Mouse (Mus musculus) regulatory T cell (primary cell): Measurements from ENCODE around the gene Zfand4.
"Not testable (repeated sequence)": the region's sequence is repeated elsewhere in the genome, so short reads cannot be mapped to it uniquely, and the experiment has no call there.

ENCODE experiments used
- in situ Hi-C: fragments of 300-600 bp; cut with MboI, MseI; formaldehyde crosslinking; loops from one replicate; pipeline ENCODE4 v1.15.1; 2025; ENCODE audit warnings: high pct_unique_total_duplicates

Gene Zfand4

DNA sequence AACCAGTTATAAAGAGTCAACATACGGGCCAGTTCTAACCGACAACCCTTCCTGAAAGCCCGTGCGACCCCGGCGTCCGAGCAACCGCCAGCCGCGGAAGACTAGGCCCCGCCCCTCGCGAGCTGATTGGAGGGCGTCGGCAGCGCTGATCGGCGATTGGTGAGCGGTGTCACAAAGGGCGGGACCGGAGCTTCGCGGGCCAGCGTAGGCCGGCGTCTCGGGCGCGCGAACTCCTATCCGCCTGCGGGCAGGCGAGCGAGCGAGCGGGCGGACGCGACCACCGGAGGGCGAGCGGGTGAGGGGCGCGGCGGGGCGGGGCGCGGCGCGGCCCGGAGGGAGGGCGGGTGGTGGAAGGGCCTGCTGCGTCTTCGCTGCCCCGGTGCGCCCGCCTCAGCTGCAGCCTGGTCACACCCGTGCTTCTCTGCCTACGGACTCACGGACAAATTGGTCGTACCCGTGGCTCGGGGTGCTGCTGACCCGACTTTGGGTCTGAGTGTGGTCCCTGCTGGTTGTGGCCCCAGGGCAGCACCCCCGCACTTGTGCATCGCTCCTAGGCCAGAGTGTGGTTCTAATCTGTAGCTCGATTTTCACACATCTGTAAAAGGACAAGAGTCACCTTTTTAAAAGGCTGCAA lies at the start of gene Zfand4:
TSS of gene Zfand4 (plus strand) at position 205 of the 634 bp plus-strand sequence.
- in situ Hi-C loops = no loop called here

- in situ Hi-C loops = no loop called here
These were observed 36.3 kb upstream of the Zfand4 start for GRCm38 (mm10) chr6:116227767-116228166.

DNA sequence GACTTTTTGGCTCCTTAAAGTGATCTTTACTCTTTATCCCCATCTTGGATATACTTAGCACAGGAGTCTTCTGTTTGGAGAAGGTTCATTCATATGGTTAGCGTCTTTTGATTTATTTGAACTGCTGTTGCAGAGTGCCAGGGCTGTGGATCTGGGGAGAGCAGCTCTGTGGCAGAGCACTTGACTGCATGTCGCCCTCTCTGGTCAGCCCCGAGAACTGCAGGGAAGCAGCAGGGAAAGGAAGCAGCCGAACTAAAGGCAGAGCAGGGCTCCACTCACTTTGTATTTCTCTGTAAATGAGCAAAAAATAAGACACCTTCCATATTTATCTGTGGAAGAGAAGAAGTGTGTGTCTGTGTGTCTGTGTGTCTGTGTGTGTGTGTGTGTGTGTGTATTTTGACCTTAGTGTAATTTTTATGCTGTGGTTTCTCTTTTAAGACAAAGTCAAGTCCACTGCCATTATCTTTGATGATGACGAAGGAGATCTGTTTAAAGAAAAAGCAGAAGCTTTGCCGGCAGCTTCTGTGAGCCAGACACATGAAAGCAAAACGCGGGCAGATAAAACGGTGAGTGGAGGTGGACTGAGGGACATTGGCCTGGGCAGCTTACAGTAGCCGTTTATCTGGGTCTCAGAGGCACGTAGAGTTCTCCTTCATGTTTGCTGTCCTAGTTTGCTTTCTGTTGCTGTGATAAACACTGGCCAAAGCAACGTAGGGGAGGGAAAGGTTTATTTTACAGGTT lies 35.1 kb upstream of the Zfand4 start:
- in situ Hi-C loops = no loop called here

DNA sequence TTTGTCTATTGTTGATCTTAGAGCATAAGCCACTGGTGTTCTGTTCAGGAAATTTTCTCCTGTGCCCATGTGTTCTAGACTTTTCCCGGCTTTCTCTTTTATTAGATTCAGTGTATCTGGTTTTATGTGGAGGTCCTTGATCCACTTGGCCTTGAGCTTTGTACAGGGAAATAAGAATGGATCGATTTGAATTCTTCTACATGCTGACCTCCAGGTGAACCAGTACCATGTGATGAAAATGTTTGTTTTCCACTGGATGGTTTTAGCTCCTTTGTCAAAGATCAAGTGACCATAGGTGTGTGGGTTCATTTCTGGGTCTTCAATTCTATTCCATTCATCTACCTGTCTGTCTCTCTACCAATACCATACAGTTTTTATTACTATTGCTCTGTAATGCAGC lies 29.2 kb upstream of the Zfand4 start:
- in situ Hi-C loops = not testable (repeated sequence)

GRCm38 (mm10) chr6:116235336-116235735 lies 28.7 kb upstream of the Zfand4 start:
- in situ Hi-C loops = no loop called here

- in situ Hi-C loops = no loop called here
These were observed 25.9 kb upstream of the Zfand4 start for GRCm38 (mm10) chr6:116238083-116238482.

GRCm38 (mm10) chr6:116240371-116240770 lies 23.7 kb upstream of the Zfand4 start:
- in situ Hi-C loops = no loop called here

- in situ Hi-C loops = no loop called here
These were observed 4.4 kb upstream of the Zfand4 start for GRCm38 (mm10) chr6:116259649-116260048.

DNA sequence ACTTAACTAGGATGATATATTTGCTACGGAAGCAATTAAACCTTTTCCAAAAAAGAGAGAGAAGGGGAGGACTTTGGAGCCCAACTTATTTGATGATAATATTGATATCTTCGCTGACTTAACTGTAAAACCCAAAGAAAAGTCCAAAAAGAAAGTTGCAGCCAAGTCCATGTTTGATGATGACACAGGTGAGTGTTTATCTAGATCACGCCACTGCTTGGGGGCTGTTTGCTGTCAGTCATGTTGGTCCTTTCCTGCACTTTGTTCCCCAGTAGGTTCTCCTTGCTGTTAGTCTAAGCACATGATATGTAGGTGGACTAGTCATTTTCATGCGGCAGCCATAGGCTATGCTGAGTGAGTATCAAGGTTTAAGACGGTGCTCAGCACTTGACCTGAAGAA lies 3.5 kb upstream of the Zfand4 start:
- in situ Hi-C loops = no loop called here

DNA sequence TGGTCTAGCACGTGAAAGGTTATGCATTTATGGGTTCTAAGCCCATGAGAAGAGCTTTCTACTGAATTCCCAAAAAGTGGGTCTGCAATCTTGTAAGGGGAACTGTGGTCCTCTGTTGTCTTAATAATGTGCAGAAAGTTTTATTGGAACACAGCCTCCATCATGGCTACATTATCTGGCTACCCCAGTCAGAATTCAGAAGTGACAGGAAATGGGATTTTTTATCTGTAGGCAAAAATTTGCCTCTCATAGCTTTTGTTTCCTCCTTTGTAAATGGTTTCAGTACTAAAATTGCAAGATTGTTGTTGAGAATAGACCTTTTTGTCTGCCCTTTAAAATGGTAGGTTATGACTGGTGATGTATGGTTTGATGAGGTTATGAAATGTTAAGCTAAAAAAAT lies 1.2 kb upstream of the Zfand4 start:
- in situ Hi-C loops = no loop called here

GRCm38 (mm10) chr6:116264836-116265235 lies 814 bp downstream of the Zfand4 start:
- in situ Hi-C loops = loop anchor here (5.0 kb wide), 1 partner anchor 63 kb away; no protein-coding TSS in a partner anchor

GRCm38 (mm10) chr6:116265603-116266002 lies 1.6 kb downstream of the Zfand4 start:
- in situ Hi-C loops = loop anchor here (5.0 kb wide), 1 partner anchor 63 kb away; no protein-coding TSS in a partner anchor

- in situ Hi-C loops = loop anchor here (5.0 kb wide), 1 partner anchor 64 kb away; no protein-coding TSS in a partner anchor
These were observed 2.5 kb downstream of the Zfand4 start for GRCm38 (mm10) chr6:116266273-116267109.

DNA sequence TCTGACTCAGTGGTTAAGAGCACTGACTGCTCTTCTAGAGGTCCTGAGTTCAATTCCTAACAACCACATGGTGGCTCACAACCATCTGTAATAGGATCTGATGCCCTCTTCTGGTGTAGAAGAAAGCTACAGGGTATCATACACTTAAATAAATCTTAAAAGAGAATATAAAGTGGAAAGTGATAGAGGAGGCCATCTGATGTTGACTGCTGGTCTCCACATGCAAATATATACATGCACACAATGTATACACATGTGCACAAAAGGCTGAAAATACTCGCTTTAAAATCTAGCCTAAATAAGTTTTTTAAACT lies 3.0 kb downstream of the Zfand4 start:
- in situ Hi-C loops = loop anchor here (5.0 kb wide), 1 partner anchor 65 kb away; no protein-coding TSS in a partner anchor

GRCm38 (mm10) chr6:116275695-116276094 lies 11.7 kb downstream of the Zfand4 start:
- in situ Hi-C loops = loop anchor here (25.0 kb wide), 1 partner anchor 287 kb away; the partner anchor contains the start of genes Gm5580 and Olfr214

GRCm38 (mm10) chr6:116278679-116279317 lies 14.8 kb downstream of the Zfand4 start:
- in situ Hi-C loops = loop anchor here (25.0 kb wide), 1 partner anchor 284 kb away; the partner anchor contains the start of genes Gm5580 and Olfr214

DNA sequence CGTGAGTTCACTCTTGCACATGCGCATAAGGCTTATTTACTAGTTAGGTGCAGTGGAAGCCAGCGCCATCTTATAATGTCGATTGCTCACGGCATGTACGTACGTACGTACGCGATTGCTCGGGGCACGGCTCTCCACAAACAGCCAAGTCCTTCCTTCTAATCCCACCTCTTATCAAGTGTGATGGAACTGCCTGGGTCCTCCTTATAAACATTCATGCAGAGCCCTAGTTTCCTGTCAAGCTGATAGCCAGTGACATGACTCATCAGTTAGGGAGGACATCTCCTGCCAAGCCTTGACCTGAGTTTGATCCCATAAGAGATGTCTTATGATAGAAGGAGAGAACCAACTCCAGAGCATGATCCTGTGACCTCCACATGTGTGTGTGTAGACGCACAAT lies 17.0 kb downstream of the Zfand4 start:
- in situ Hi-C loops = loop anchor here (25.0 kb wide), 1 partner anchor 281 kb away; the partner anchor contains the start of genes Gm5580 and Olfr214

- in situ Hi-C loops = loop anchor here (25.0 kb wide), 1 partner anchor 280 kb away; the partner anchor contains the start of genes Gm5580 and Olfr214
These were observed 18.5 kb downstream of the Zfand4 start for GRCm38 (mm10) chr6:116282546-116282945.

DNA sequence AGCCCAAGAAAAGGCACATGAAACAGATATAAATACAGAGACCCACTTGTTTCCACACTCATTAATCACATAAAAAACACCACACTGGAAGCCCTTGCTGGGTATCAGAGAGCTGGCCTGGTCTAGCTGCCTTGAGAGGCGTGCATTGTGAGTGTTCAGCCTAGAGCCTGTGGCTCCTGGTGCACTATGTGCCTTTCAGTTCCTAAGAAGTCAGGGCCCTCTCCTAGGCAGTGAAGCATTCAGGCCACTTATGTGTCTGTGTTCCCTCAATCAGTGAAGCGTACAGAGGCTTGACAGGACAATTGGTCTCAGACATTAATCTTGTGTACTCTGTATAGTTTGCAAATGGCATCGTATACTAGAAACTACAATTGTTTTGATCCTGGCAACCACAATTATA lies 19.3 kb downstream of the Zfand4 start:
- in situ Hi-C loops = loop anchor here (25.0 kb wide), 1 partner anchor 279 kb away; the partner anchor contains the start of genes Gm5580 and Olfr214

DNA sequence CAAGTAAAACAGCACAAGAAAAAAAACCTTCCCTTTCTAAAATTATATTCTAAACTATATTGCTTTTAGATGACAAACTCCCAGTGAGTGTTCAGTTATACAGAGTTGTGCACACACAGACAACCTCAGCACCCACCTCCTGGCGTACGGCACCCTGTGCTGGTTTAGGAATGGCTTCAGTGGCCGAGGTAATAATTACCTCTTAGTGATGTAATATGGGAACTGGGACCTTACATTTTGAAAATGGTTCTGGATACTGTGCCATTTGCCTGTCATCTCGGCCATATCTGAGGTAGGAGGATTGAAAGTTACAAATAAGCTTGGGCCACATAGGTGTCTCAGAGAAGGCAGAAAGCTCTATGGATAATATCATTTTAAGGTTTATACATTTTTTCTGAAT lies 22.3 kb downstream of the Zfand4 start:
- in situ Hi-C loops = loop anchor here (25.0 kb wide), 1 partner anchor 276 kb away; the partner anchor contains the start of genes Gm5580 and Olfr214
